Mouse (Mus musculus) kidney, adult 11 months (tissue): ENCODE measurements around the gene Olfr382.
"Not testable (repeated sequence)": the region's sequence is repeated elsewhere in the genome, so short reads cannot be mapped to it uniquely, and the experiment has no call there.

Experiments used
- DNase-seq: peaks from one replicate; pipeline ENCODE4 v3.0.0; 2022

The Olfr382 gene

DNA sequence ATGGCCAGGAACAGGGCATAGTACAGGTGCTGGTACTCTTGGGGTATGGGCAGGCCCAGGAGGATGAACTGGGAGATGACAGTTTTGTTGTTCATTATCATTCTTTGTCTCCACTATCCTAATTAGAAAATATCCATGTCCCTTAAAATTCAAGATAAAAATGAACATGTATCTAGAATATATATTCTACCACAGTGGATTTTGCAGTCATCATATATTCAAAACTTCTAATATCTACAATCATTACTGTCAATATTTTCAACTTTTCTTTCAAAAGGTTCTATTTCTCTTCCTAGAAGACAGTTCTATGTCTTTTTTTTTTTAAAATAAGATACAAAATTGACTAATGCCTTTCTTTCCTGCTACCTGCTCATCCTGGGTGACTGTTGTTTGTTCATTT is at the start of gene Olfr382:
Gene Olfr382, minus strand, starts transcription at position 101 of the 400 bp plus-strand sequence.
- no peak for DNase-seq

DNA sequence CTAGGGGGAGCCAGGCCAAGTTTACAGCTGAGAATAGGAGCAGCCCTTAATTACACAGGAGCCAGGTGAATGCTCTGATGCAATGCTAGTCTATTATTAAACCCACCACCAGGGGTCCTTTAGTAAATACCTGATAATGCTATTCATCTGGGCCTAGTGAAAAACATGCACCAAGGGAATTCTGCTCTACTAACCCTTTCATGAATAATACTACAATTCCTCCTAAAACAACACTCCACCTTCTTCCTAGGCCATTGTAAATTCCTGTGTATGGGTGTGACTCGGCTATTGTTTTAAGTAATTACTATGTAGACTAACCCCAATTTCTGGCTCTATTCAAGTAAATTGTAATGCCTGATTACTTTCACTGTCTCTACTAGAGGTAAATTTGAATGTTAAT is 12.0 kb upstream of the Olfr382 start:
- DNase-seq, result not testable (repeated sequence)

DNA sequence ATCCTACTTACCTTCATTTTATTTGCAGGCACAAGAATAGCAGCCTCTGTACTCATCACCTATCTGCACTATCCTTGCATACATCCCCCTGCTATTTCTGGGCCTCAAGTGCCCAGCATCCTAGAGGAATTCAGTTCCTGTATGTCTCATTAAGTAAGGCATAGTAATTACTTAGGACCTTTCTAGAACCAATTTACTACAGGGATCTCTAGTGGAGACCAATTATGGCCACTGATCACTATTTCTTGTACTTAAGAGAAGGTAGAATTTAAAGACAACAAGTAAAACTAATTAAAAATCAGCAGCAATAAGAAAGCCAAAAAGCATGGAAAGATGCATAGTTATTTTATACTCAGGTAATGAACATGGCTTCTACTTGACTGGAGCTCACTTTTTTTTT is 25.5 kb downstream of the Olfr382 start, which contains the start of gene Olfr381:
Gene Olfr381, minus strand, starts transcription at position 101 of the 400 bp plus-strand sequence.
- DNase-seq, result no peak
